Mouse (Mus musculus) adrenal gland, postnatal 0 days (tissue): Measurements from ENCODE around the gene Zswim4. TPM values are rescaled to one million over a fixed set of nuclear protein-coding genes. Genes with fewer than 3 reads are reported as not detected.

ENCODE experiments used
- microRNA-seq: library from miRNA; unstranded; fragments of <30 nt; microRNA quantifications from one replicate; pipeline ENCODE4, GENCODE M21; 2016; ENCODE audit warnings: borderline replicate concordance; ENCODE audit not compliant: insufficient number of aligned reads
- polyA plus RNA-seq: library from polyadenylated mRNA; unstranded; fragments of >200 nt; fragmentation: Nextera tagmentation; extraction: Ambion mirVana; gene quantifications from 2 replicates; pipeline ENCODE4 v1.2.1, GENCODE M21; 2015

The Zswim4 gene
- 7.2 and 10.3 TPM in 2 replicates for polyA plus RNA-seq

GRCm38 (mm10) chr8:84236998-84237473, at the start of gene Zswim4:
Gene Zswim4, minus strand, starts transcription at chr8:84237055.

GRCm38 (mm10) chr8:84269950-84270773, 33.3 kb upstream of the Zswim4 start, which contains the start of gene Ccdc130:
Gene Ccdc130, minus strand, starts transcription at chr8:84270380.

GRCm38 (mm10) chr8:84256822-84257610, 20.2 kb upstream of the Zswim4 start, which contains the start of gene Mri1:
Gene Mri1, minus strand, starts transcription at chr8:84257326.

GRCm38 (mm10) chr8:84249257-84250170, 12.7 kb upstream of the Zswim4 start, which contains the start of gene D8Ertd738e:
Gene D8Ertd738e, minus strand, starts transcription at chr8:84249719.

GRCm38 (mm10) chr8:84185117-84185516, 51.7 kb downstream of the Zswim4 start, which contains the start of gene Nanos3:
Gene Nanos3, minus strand, starts transcription at chr8:84185217.

Small RNA genes lying within 50 kb of the gene (microRNA-seq; reads per million reads assigned to microRNA genes)
- gene Mir181c (1,611 reads per million, percentile 81 among the genes with 10 or more reads in this experiment), gene Mir181d (734 reads per million, percentile 72 among the genes with 10 or more reads in this experiment), gene Mir23a (42,643 reads per million, percentile 98 among the genes with 10 or more reads in this experiment), gene Mir24-2 (not detected), gene Mir27a (411 reads per million, percentile 63 among the genes with 10 or more reads in this experiment), gene Mir3074-2 (not detected)

Other genes starting within 250 kb of the Zswim4 start
- 5.2 and 5.8 TPM in 2 replicates for gene Samd1, start 239.4 kb downstream of the Zswim4 start, polyA plus RNA-seq
- 0.81 and 1.0 TPM in 2 replicates for gene 1700067K01Rik, start 235.6 kb downstream of the Zswim4 start, polyA plus RNA-seq
- gene 2210011C24Rik, start 224.9 kb downstream of the Zswim4 start, polyA plus RNA-seq: 1.3 and 3.4 TPM in 2 replicates
- 1.1 and 4.2 TPM in 2 replicates for gene Palm3, start 215.6 kb downstream of the Zswim4 start, polyA plus RNA-seq
- 0.97 and 2.4 TPM in 2 replicates for gene Il27ra, start 194.5 kb downstream of the Zswim4 start, polyA plus RNA-seq
- gene Rln3, start 192.1 kb downstream of the Zswim4 start, polyA plus RNA-seq: 0.30 TPM in 1 of 2 replicates, not detected in the other
- gene Gm10643, start 171.9 kb downstream of the Zswim4 start, polyA plus RNA-seq: 1.0 and 1.3 TPM in 2 replicates
- gene Rfx1, start 170.2 kb downstream of the Zswim4 start, polyA plus RNA-seq: 5.4 and 6.1 TPM in 2 replicates
- gene Dcaf15, start 132.3 kb downstream of the Zswim4 start, polyA plus RNA-seq: 5.2 and 5.6 TPM in 2 replicates
- 0.17 and 0.58 TPM in 2 replicates for gene Podnl1, start 111.1 kb downstream of the Zswim4 start, polyA plus RNA-seq
- 17.6 and 20.0 TPM in 2 replicates for gene Cc2d1a, start 89.1 kb downstream of the Zswim4 start, polyA plus RNA-seq
- gene 4930432K21Rik, start 89.0 kb downstream of the Zswim4 start, polyA plus RNA-seq: 1.3 TPM in 2 replicates
- gene Nanos3, start 51.8 kb downstream of the Zswim4 start, polyA plus RNA-seq: 5.1 and 7.0 TPM in 2 replicates
- 370 and 375 TPM in 2 replicates for gene D8Ertd738e, start 12.7 kb upstream of the Zswim4 start, polyA plus RNA-seq
- gene Mri1, start 20.3 kb upstream of the Zswim4 start, polyA plus RNA-seq: 56.0 and 87.5 TPM in 2 replicates
- 12.2 and 14.5 TPM in 2 replicates for gene Ccdc130, start 33.3 kb upstream of the Zswim4 start, polyA plus RNA-seq
- gene Cacna1a, start 151.4 kb upstream of the Zswim4 start, polyA plus RNA-seq: 3.3 TPM in 2 replicates